Mouse (Mus musculus): ENCODE measurements around the gene Sulf2.

DNA sequence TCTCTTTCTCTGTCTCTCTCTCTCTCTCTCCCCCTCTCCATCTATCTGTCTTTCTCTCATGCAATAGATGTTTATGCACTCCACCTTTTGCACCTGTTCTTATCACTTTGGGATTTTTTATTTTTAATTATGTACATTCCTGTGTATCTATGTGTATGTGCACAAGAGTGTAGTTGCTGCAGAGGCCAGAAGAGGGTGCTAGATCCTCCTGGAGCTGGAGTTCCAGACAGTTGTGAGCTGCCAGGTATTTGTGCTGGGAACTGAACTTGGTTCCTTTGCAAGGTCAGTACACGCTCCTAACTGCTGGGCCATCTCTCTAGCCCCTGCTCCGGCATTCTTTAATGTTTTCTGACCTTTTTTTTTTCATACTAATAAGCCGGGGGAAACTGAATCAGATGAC is 38.0 kb upstream of the Sulf2 start:
- TF ChIP-seq CTCF (IDR thresholded peaks at IDR 0.05 in 2 of 3, conservative IDR thresholded peaks at IDR 0.05 in 1 of 3; ENCODE audit: control insufficient read depth in 1 of 3, insufficient read depth in 1 of 3, low read depth in 2 of 3, low read length in 3 of 3, poor library complexity in 1 of 3, severe bottlenecking in 1 of 3) = no peak
- no peak for TF ChIP-seq USF1 (IDR thresholded peaks at IDR 0.05; ENCODE audit: low read depth, low read length)
- TF ChIP-seq POLR2A (IDR thresholded peaks at IDR 0.05; ENCODE audit: control insufficient read depth in 1 of 2, insufficient read depth in 1 of 2, low read depth in 1 of 2, low read length in 2 of 2, poor library complexity in 1 of 2) = no peak
